Mouse (Mus musculus) layer of hippocampus, adult 6 months (tissue): ENCODE results near the gene Eya2. TPM values are rescaled to one million over a fixed set of nuclear protein-coding genes. Genes with fewer than 3 reads are reported as not detected.

Source experiments
- long read RNA-seq, 2 experiments: library from polyadenylated mRNA; unstranded; transcript quantifications; one replicate each; pipeline ENCODE4 v2.0.0; 2019 to 2020
- polyA plus RNA-seq: library from polyadenylated mRNA; unstranded; fragments of <200 nt; fragmentation: Nextera tagmentation; gene quantifications from 2 replicates; pipeline ENCODE4 v1.2.3, GENCODE M21; 2021

Eya2 gene
- 0.53 and 0.58 TPM in 2 replicates for polyA plus RNA-seq
- long read RNA-seq, experiment 1 = 0 reads
- long read RNA-seq, experiment 2, partial matches to known transcripts = 1 of 2 reads
- long read RNA-seq, experiment 2, other reads (novel, unspliced or antisense) = 0 of 2 reads

GRCm38 (mm10) chr2:165594907-165595675, at the start of gene Eya2:
Gene Eya2, plus strand, starts transcription at chr2:165595032.

Other genes with a start within 250 kb of the Eya2 start
- gene Zfp663, start 226.3 kb upstream of the Eya2 start, polyA plus RNA-seq = not detected in 2 replicates
- gene Zfp334, start 206.8 kb upstream of the Eya2 start, polyA plus RNA-seq = 4.8 and 6.2 TPM in 2 replicates
- not detected in 2 replicates for gene Ocstamp, start 194.6 kb upstream of the Eya2 start, polyA plus RNA-seq
- gene Slc13a3, start 121.8 kb upstream of the Eya2 start, polyA plus RNA-seq = 7.9 and 8.0 TPM in 2 replicates
- 15.6 and 16.3 TPM in 2 replicates for gene Trp53rka, start 101.7 kb upstream of the Eya2 start, polyA plus RNA-seq
- 1.7 and 2.2 TPM in 2 replicates for gene Slc2a10, start 91.2 kb upstream of the Eya2 start, polyA plus RNA-seq